Mouse (Mus musculus) heart, postnatal 4 days (tissue): ENCODE data around the gene Npas2. TPM values are rescaled to one million over a fixed set of nuclear protein-coding genes. Genes with fewer than 3 reads are reported as not detected.

Experiments
- DNase-seq: peaks from one replicate; pipeline ENCODE4 v3.0.0; 2021
- total RNA-seq, 2 experiments: library from RNA; stranded (reverse); gene quantifications; 2 replicates each; pipeline ENCODE4 v1.2.3; 2021

Gene Npas2
- total RNA-seq, 2 experiments from 2014 or later, result 11.1 to 13.5 TPM

DNA sequence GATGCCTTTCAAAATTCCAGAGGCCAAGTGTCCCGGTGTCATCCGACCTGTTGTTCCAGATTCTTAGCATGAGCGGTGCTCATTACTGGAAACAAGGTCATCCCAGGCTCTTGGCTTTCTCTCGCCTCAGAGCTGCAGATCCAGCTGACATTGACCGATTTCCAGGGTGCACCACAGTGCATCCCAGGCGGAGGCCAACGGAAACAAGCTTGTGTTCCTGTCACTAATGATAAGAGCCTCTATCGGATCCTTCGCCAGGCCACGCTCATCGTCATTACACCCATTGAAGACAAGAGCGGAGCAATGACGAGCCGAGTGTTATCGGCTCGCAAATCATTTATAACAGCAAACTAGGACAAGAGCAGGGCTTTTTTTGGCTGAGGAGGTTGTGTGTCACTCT, 91.3 kb downstream of the Npas2 start:
- DNase-seq, result peak; percentile 42

DNA sequence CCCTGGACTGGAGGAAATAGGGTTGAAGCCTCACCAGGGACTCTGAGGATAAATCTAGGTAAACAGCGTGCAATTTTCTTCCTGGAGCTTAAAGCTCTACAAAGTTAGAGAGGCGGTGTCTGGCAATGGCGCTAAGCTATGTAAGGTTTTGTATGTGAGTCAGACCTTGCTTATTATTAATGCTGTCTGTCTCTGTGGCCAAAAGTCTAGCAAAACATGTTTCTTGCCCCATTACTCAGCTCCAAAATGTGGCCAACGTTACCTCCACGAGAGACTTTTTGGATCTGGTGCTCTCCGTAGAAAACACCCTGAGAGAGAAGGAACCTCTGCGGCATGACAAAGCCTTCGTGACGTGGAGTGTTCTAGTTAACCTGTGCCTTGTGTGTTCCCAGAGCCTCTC, 93.5 kb downstream of the Npas2 start:
- no peak for DNase-seq

DNA sequence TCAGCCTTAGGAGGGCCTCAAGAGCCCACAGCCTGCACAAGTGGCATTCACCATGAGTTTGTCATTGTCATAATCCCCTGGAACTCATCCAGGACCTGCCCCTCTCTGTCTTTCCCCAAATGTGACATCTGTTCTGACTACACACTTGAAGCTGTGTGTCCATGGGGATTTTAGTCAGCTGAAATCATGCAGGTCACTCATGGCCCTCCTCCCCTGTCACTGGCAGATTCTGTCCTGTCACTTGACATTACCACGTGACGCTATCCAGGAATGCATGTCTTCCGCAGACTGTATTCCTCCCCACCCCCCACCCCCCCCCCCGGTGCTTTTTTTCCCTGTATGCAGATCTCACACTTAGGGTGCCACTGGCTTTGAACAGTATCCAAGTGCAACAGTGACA, 94.3 kb downstream of the Npas2 start:
- DNase-seq, result peak; percentile 39

DNA sequence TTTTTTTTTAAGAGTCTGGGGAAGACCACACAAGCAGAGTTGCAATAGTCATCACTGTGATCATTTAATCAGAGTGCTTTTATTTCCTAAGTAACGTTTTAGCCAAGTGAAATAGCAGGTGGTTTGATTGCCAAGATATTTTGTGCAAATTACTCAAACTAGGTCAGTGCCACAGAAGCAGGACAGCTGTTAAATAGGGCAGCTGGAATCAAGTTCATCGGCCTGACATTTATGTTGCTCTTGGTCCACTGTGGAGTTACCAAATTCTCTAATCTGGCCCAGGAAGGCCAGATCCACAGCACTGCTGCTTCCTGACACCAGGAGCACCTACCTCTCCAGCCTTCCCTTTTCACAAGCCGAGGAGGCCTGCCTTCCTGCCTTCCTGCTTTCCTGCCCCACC, 94.9 kb downstream of the Npas2 start:
- no peak for DNase-seq

DNA sequence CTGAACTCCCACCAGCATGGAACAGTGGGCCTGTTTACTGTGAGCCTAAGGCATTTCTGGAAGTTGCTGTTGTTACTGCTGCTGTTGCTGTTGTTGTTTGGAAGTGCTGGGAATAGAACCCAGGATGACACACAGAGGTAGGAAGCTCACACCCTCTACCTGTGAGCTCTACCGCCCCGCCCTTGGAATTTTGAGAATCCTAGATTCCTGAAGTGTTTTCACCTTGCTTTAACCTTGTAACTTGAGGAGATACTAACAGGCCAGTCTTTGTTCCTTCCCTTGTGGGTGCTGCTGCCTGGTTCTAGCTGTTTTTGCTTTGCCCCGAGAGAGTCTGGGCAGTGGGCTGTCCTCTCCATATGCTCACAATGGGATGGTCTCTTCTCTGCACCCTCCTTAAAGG, 98.5 kb downstream of the Npas2 start:
- no peak for DNase-seq

DNA sequence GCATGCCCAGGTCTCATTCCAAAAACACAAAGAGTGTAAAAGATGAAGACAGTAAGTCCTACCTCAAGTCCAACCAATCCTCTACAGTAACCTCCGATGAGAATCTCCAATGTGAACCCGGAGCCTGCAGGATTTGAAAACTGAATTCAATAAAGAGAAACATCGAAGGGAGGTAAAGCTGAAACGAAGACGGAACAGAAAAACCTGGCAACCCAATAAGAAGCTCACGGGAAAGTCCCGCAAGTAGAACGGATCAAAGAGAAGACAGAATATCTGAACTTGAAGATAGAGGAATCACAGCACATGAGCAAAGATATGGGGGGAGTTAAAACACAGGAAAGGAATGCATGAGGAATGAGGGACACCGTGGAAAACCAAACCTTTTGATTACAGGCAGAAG, 104.8 kb downstream of the Npas2 start:
- DNase-seq, result no peak

DNA sequence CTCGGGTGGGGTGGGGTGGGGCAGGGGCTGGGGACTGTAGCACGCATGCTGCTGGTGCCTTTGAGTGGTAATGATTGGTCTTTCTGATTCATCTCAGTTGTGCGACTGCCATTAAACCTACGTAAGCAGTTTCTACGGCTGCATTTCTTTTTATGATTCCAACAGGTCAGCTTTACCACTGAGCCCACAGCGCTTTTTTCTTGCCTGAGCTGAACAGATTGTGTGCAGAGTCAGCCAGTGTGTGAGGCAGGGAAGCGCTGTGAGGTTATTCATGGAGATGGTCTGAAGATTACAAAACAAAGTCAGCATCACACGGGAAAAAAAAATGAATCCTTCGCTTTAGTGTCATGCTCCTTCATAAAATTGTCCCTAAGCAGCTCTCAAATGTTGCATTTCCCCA, 106.7 kb downstream of the Npas2 start:
- DNase-seq, result no peak

DNA sequence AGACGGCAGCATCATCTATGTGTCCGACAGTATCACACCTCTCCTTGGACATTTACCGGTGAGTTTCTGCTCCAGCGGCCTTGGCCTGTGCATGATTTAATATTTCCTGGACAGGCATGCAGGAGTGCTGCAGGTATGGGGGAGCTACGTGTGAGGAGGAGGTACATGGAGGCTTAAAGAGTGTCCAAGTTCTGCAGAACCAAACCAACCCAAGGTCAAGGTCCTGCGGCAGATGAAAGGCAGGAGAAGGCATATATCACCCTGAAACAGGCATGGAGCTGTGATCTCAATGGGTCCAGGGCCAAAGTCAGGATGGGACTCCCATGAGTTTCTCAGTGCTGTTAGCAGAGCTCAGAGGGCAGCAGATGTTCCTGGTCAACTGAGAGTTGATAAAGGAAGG, 107.1 kb downstream of the Npas2 start:
- DNase-seq, result no peak

DNA sequence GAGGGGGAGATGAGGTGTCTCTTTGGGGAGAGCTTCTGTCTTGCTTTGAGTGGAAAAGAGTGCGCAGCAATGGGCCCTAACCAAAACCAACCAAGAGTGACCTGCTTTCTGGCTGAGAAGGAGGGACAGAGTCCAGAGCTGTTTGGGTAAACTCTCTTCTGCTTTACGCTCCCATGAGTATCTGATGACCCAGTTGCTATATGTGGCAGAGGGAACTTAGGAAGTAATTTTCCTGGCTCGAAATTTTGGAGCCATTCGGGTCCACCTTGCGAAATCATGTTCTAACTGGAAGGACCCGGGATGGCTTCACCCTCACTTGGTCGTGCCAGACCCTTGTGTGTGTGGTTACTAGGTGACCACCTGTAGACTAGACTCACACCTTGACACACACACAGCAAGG, 108.7 kb downstream of the Npas2 start:
- no peak for DNase-seq

DNA sequence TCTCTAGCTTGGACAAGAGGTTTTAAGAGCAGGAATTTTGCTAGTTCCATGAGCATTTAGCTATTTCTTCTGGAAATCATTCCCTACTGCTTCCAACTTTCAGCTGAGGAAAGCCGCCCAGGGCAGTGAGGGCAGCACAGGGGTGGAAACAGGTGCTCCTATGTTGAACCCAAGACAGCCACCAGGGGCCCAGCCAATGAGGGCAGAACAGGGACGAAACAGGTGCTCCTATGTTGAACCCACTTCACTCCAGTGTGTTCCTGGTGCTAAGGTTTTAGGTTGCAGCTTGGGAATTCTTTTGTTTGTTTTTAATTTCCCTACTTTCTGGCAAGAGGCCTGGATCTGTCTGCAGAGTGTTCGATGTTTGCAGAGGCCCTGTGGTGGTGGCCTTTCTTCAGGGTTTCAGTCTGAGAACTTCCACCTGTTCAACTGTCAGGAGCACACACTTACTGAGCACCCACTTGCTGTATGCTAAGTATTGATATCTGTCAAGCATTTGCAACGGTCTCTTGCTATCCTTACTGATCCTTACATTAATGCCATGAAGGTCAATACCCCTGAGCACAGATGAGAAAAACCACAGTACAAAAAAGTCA, 109.6 kb downstream of the Npas2 start:
- DNase-seq, result no peak

DNA sequence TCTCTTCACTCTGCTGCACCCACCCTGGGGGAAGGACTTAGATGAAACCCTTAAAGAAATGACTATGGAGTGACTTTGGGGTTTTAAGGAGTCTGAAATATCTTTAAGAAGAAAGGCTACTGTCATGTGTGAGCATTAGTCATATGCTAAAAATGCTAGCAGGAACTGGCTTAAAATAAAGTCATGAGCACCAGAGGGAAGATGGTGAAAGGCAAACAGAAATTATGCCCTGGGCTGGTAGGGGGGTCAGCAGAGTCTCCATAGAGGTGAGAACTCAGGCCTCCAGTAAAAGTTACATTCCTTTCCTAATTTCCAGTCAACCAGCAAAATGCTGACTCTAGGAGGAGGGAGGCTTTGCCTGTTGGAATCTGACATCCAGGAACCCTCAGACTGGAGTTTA, 113.8 kb downstream of the Npas2 start:
- DNase-seq, result no peak

DNA sequence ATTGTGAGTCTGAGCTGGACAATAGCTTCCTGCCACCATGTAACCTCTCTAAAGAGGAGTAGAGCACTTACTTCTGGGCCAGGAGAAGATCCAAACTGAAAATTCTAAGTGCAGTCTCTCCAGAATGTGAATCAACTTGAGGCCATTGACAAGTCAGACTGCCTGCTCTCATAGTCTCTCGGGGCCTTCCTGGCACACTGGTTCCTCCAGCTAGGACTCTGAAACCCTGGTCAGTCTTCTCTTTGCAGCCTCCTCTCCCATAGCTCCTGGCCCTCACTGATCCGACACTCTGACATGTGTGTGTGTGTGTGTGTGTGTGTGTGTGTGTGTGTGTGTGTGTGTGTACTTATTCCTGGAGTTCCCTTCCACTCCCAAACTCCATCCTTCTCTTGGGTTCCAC, 114.4 kb downstream of the Npas2 start:
- DNase-seq, result no peak

DNA sequence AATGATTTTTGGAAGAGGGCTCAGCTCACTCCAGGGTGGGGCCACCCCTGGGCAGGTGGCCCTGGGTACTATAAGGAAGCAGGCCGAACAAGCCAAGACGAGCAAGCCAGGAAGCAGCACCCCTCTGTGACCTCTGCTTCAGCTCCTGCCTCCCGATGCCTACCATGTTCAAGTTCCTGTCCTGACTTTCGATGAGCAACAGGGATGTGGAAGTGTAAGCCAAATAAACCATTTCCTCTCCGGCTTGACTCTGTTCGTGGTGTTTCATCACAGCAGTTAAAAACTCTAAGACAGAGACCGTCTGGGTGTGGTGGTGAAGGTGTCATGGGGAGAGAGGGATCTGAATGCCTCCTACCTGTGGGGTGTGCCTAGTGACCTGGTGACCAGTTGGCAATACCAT, 116.0 kb downstream of the Npas2 start:
- DNase-seq, result no peak

DNA sequence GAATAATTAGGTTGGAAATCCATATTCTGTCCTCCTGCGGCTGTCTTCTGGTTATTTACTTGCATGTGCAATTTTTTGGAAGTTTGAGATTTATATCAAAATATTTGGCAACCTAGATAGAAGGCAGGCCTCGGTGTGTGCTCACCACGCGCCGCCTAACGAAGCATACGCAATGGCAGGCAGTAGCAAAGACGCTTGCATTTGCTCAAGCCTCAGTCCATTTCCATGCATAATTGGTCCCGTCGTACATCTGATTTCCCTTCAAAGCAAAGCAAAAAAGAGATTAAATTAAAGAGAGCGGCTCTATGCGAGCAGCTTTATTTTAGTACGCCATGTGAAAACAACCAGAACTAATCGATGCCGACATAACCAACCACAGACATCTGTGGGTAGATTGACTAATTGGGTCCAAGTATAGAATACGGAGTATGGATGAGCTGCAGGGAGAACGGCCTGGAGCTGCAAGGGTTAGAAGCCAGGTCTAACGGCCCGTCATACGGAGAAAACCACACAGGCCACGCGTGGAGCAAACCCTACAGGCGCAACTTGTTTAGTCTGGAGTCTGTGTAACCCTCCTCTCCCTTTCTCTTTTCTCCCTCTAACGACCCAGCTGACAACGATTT, 118.9 kb downstream of the Npas2 start:
- DNase-seq, result no peak

DNA sequence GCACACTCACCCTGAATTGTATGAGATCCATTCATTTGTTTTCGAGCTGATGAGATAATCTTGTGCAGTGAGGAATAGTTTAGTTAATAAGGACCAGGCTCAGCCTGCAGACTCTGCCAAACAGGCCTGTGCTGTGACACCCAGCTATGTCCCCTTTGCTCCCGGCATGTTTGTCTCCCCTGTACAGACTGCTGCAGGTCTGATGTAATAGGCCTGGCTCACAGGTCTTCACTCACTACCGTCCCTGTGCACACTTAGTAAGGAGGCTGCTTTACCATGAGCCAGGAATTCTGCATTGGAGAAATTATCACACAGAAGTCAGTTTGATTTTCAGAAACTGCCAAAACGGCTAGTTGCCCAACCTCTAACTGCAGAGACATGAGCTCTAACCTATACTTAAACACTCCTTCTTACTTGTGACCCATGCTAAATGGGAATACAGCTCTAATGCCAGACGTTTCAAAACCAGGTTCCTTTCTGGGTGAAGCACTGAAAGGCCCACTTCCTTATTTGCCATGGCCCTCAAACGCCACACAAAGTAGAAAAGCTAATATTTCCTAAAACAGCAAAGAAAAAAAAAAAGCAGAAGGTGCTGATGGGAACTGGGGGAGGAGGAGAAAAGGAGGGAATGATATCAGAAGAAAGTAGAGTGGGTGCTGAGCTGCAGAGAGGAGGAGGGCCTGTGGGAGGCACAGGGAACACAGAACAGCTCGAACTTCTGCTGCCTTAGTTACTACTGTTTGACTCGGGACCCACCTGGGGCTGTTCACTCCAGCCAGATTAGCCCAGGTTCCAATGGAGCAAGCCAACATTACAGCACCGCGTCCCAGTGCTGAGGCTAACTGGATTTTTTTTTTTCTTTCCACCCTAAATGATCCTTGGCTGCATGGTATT, 120.1 kb downstream of the Npas2 start:
- DNase-seq, result no peak

DNA sequence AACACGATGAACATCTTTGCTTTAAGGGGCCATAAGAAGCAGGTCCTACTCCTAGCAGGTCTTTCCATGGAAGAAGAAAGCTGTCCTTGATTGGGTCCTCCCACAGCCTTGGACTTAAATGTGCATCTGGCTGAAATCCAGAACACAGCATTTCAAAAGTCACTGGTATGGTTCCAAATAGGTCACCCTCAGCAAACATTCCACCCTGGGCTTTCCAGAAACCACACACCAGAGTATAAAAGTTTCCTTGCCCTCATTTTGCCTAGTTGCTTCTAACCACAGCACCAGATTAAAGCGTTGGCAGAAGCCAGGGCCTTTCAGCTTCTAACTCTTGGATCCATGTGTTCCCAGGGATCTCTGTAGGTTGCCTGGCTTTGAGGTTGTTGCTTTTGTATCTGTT, 124.4 kb downstream of the Npas2 start:
- DNase-seq, result peak; percentile 31

DNA sequence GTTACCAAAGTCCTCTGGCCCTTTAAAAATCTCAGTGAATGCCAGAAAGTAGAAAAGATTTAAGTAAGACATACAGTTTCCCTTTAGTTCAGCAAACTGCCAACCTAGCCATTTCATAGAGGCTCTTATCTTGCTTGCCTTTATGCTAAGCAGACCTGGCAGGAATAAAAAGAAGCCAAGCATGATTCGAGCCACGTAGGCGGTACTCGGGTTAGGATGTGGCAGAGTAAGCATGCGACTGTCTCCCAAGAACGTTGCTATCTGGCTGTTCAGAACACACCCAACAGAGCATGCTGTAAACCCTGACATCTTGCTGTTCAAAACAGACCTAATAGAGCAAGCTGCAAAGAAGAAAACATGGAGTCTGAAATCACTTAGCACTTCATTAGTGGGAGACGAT, 125.3 kb downstream of the Npas2 start:
- DNase-seq, result no peak

DNA sequence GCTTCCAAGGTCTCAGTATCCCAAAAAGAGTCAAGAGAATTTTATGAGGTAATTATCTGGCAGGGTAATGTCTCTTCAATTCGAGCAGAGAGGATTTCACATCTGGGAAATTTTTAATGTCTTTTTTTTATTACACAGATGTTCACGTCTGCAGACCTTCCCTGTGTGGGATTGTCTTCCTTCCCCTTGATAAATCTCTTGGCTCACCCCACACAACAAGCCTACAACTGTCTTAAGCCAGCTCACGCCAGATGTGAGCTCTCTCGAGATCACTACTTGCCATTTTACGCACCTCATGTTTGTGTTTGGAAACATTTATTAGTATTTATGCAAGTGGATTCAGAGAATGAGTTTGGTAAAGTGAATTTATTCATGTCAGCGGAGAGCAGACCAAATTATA, 128.4 kb downstream of the Npas2 start:
- DNase-seq, result no peak

DNA sequence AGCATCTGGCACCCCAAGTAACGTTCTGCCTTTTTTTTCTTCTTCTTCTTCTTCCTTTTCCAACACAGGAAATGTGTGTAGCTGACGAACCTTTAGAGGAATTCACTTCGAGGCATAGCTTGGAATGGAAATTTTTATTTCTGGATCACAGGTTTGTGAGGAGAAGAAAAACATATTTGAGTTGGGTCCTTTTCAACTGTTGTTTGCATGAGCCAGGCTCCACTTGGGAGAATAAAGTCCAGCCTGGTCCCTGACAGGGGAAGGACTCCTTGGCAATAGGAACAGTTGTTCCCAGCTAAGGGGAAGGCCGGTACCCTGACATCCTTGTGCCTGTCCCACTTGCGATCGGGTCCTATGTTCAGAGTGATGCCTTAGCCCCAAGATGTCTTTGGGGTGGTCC, 131.7 kb downstream of the Npas2 start:
- no peak for DNase-seq

DNA sequence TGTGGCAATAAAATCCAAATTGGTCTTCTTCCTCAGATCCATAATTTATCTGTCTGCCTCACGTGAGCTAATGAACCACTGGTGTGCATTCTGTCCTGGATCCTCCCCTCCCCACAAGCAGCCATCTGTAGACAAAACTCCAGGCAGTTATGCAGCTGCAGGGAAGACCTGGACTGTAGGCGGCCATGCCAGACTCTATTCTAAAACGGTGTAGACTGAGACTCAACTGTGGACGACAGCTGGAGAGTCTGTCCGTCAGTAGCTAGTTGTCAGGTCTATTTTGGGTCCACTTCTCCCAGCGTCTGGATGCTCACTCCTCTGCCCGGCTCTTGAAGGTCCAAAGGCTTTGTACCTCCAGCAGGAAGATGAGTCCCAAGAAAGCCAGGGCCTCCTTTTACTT, 134.0 kb downstream of the Npas2 start:
- no peak for DNase-seq

DNA sequence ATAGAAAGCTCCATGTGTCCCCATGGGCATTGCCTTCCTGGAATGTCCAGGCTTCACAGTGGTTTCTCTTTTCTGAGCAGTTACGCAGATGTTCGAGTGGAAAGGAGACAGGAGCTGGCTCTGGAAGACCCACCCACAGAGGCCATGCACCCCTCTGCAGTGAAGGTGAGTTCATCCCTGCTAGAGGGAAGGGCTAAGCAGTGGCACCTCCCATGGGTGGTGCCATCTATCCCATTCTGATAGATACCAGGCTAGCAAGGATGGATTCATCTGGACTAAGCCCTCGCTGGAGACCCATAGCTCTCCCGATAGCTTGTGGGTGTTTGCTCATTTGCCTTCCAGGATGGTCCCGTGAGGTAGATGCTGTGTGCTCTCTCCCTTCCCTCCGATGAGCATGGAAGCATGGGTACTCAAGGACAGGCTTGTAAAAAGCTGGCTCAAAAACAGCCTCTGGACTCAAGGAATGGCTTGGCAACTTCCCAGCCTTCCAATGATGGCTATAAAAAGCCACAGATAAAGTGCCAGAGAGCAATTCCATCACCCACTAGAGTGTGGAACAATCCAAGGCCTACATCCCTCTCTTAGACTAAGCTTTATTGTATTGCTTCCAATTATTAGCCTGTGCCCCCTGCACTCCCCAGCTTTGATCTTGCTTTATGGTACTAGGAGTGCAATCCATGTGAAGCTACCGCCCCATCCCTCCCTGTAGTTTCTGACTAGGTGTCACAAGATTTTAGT, 137.5 kb downstream of the Npas2 start:
- peak; percentile 75 for DNase-seq

DNA sequence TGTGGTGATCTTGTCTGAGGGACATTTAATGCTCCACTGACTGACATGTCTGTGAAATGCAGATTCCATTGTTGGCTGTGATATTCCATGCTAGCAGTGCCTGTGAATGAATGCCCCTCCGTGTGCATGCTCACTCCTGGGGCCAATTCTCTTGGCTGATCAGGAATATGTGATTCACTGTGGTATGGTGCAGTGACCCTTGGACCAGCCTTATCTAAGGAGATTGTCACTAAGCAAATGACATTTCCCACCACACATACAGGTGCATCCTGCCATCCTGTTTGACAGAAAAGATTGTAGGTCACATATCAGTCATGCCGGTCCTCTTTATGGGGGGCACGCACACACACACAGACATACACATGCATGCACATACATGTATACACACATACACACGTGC, 138.9 kb downstream of the Npas2 start:
- no peak for DNase-seq

DNA sequence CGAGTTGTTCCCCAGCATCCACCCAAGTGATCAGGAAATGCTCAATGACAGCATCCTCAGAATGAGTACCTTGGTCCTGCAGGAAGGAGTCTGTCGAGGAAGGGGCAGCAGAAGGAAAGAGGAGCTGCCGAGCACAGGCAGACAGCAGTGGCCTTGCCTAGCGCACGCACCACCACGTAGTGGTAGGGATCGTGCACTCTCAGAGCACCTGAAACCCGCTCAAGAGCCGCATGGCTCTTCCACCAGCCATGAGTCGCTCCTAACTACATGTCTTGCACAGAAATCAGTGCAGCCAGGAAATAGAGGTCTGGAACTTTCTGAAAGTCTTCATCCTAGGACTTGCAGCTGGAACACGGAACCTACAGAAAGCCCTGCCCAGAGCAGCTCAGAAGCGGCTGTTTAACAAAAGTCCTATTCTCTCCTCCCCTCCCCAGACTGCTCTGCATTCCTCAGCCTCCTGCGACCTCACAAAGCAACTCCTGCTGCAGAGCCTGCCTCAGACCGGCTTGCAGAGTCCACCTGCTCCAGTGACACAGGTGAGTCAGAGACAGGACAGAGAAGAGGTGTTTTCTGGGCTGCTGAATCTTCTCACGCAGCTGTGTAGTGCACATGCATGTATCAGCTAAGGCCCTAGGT, 142.1 kb downstream of the Npas2 start:
- DNase-seq, result no peak
